Mouse (Mus musculus) kidney, adult 2 months (tissue): ENCODE results near the gene Klrd1. TPM values are rescaled to one million over a fixed set of nuclear protein-coding genes. Genes with fewer than 3 reads are reported as not detected.

ENCODE experiments used
- DNase-seq: peaks from one replicate; pipeline ENCODE4 v3.0.0; 2021
- H3K27ac ChIP-seq: fragments of 200-500 bp; 2 replicates; pipeline ENCODE4 v1.5.1; 2012; ENCODE audit warnings: low read depth, low read length, control low read depth, inconsistent platforms; ENCODE audit not compliant: insufficient read depth
- H3K27me3 ChIP-seq: fragments of 200-500 bp; replicated peaks from 2 replicates; pipeline ENCODE4 v1.6.1; 2012; ENCODE audit warnings: mild to moderate bottlenecking, moderate library complexity, low read length, inconsistent platforms; ENCODE audit not compliant: control insufficient read depth, insufficient read depth
- H3K36me3 ChIP-seq: fragments of 200-500 bp; 2 replicates; pipeline ENCODE4 v1.6.1; 2012; ENCODE audit warnings: mild to moderate bottlenecking, moderate library complexity, low read length, inconsistent platforms; ENCODE audit not compliant: control insufficient read depth, insufficient read depth
- H3K4me1 ChIP-seq: fragments of 200-500 bp; 2 replicates; pipeline ENCODE4 v1.6.1; 2011; ENCODE audit warnings: low read length; ENCODE audit not compliant: control insufficient read depth, insufficient read depth
- H3K4me3 ChIP-seq: fragments of 200-500 bp; 2 replicates; pipeline ENCODE4 v1.5.1; 2011; ENCODE audit warnings: mild to moderate bottlenecking, low read depth, low read length, control low read depth; ENCODE audit not compliant: insufficient read depth
- CTCF ChIP-seq: fragments of 200-500 bp; conservative IDR thresholded peaks from 2 replicates; pipeline ENCODE4 v1.5.1; 2011; ENCODE audit warnings: low read depth, mild to moderate bottlenecking, control low read depth, low read length, moderate library complexity, mixed read lengths; ENCODE audit not compliant: insufficient read depth, insufficient read length
- POLR2A ChIP-seq: fragments of 200-500 bp; IDR thresholded peaks from one replicate; pipeline ENCODE4 v1.6.1; 2011; ENCODE audit warnings: low read depth, low read length, control low read depth
- WGBS: fragments of 180-500 bp; shearing (Covaris S2); methylation state at CpG from one replicate; pipeline ENCODE4 v1.1.7; 2018; 5-methylcytosine and 5-hydroxymethylcytosine counted together
- polyA plus RNA-seq: library from polyadenylated mRNA; depleted of rRNA; stranded (reverse); fragments of >200 nt; gene quantifications from 2 replicates; pipeline ENCODE4 v1.2.3, GENCODE M21; 2012; rRNA removed

Gene Klrd1
- polyA plus RNA-seq: 0.72 TPM in 1 of 2 replicates, not detected in the other

GRCm38 (mm10) chr6:129591508-129591907 lies at the start of gene Klrd1:
TSS of gene Klrd1 (plus strand) at chr6:129591782.
- Histone ChIP-seq H3K4me3 (no peak within 1 kb of the TSS), H3K27me3 (no peaks in the 10 kb centered on the region; the same call in 1 of the 2 replicates), H3K4me1 (no peaks in the 10 kb centered on the region), H3K36me3 (no peaks in the 10 kb centered on the region), H3K27ac (no peak within 1 kb of the TSS)
- 73% methylated on average over 3 of the region's 3 CpGs for WGBS
- no peak for DNase-seq
- no peak for TF ChIP-seq CTCF
- no peak for TF ChIP-seq POLR2A

DNA sequence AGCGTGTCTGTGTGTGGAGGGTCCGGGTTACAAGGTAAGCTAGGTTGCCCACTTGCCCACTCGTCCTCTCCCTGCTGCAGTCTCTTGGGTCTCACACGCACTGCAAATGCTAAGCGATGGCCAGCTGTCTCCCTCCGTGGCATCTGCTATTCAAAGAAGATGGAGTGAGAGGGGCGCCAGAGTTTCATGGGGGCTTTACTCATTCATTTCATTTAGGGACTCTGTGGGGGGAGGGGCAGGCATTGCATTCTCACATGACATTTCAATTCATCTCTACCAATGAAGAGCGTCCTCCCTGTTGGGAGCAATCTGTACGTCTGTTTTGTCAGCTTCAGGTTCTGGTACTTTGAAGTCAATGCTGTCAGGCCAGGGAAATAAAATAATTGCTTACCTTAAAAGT lies 49.7 kb upstream of the Klrd1 start:
- H3K27me3 ChIP-seq: no peaks in the 10 kb centered on the region
- WGBS: 80% methylated on average over 9 of the region's 9 CpGs

DNA sequence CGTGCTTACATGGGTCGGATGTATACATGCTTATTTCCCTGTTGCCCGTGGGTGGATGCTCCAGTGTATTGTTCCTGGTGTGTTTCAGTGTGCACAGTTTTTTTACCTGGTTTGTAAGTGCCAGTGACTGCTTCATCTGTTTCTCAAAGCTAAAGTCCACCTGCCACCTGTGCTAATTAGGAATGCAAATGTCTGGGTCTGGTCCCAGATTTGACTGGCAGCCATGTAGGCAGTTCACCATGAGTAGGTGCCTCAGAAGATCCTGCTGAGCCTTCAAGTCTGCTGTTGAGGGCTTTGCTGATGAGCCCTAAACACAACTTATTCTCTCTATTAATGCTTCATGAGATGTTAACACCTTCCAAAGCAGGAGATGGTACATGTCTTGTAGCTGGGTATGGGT lies 49.0 kb upstream of the Klrd1 start:
- peak; percentile 66 for DNase-seq
- H3K36me3 ChIP-seq: peaks cover 33% of the 10 kb centered on the region
- 79% methylated on average over 3 of the region's 3 CpGs for WGBS
- H3K4me3 ChIP-seq: no peak overlapping the region
- H3K4me1 ChIP-seq: peaks cover 17% of the 10 kb centered on the region; the same call in 1 of the 2 replicates
- no peak for TF ChIP-seq POLR2A
- no peak for TF ChIP-seq CTCF
- no peaks in the 10 kb centered on the region for H3K27me3 ChIP-seq
- peak overlapping the region; percentile 63 for H3K27ac ChIP-seq

More for the DNA sequence above, 49.7 kb upstream of the Klrd1 start:
- no peak overlapping the region for H3K27ac ChIP-seq
- DNase-seq: no peak
- H3K36me3 ChIP-seq: peaks cover 37% of the 10 kb centered on the region
- no peak for TF ChIP-seq POLR2A
- H3K4me1 ChIP-seq: peaks cover 20% of the 10 kb centered on the region; the same call in 1 of the 2 replicates
- H3K4me3 ChIP-seq: no peak overlapping the region

DNA sequence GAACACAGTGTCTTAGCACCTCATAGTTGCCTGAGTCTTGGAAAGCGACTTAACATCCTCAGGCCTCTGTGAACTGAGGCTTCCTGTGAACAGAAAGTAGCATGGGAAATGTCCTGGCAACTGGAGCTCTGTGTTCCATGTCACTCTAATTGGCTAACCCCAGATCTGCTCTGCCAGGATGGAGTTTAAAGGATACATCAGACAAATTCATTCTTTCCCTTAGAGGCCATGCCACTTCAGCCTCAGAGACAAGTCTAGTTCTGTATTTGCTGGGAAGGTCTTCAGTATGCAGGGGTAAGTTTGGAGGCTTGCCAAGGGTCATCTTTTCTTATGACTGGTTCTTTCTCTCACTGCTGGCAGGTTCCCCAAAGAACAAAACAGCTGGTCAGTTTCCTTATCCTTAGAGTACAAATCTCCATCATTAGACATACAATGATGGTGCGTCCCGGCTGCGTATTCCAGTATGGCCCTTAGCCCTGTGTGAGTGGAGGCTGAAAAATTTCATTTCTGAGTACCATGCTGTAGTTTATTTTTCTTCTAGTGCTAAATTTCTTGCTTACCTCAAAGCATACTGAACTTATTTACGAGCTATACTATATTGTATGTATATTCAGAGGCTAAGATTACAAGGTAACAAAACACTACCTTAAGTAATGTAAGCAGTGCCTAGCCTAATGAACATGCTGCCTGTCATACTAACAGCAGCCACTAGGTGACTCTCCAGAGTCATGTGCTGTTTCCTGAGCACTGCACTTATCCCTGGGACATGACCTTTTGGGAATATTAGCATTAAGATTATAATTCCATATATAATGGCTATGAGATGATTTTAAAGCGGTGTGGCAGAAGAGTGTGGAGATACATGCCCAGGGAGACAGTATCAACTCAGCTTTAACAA lies 47.6 kb upstream of the Klrd1 start:
- peak; percentile 86 for DNase-seq
- peaks cover 24% of the 10 kb centered on the region for H3K36me3 ChIP-seq
- 56% methylated on average over 6 of the region's 6 CpGs for WGBS

GRCm38 (mm10) chr6:129547277-129547676 lies 44.3 kb upstream of the Klrd1 start:
- WGBS: 89% methylated on average over 2 of the region's 2 CpGs
- DNase-seq: no peak
- Histone ChIP-seq H3K27ac (no peak overlapping the region), H3K4me3 (no peak overlapping the region), H3K4me1 (peaks cover 17% of the 10 kb centered on the region), H3K27me3 (no peaks in the 10 kb centered on the region), H3K36me3 (peaks cover 2% of the 10 kb centered on the region)
- no peak for TF ChIP-seq POLR2A
- TF ChIP-seq CTCF: no peak

More for the DNA sequence above, 47.6 kb upstream of the Klrd1 start:
- TF ChIP-seq CTCF: peak; percentile 82
- no peak for TF ChIP-seq POLR2A
- Histone ChIP-seq H3K27ac (peak overlapping the region; percentile 29), H3K4me3 (no peak overlapping the region), H3K27me3 (no peaks in the 10 kb centered on the region), H3K4me1 (peaks cover 17% of the 10 kb centered on the region)

GRCm38 (mm10) chr6:129548009-129548408 lies 43.6 kb upstream of the Klrd1 start:
- Histone ChIP-seq H3K27me3 (no peaks in the 10 kb centered on the region), H3K36me3 (no peaks in the 10 kb centered on the region), H3K4me1 (peaks cover 11% of the 10 kb centered on the region), H3K4me3 (no peak overlapping the region), H3K27ac (no peak overlapping the region)
- DNase-seq: no peak
- TF ChIP-seq CTCF: no peak
- 29% methylated on average over 3 of the region's 3 CpGs for WGBS

DNA sequence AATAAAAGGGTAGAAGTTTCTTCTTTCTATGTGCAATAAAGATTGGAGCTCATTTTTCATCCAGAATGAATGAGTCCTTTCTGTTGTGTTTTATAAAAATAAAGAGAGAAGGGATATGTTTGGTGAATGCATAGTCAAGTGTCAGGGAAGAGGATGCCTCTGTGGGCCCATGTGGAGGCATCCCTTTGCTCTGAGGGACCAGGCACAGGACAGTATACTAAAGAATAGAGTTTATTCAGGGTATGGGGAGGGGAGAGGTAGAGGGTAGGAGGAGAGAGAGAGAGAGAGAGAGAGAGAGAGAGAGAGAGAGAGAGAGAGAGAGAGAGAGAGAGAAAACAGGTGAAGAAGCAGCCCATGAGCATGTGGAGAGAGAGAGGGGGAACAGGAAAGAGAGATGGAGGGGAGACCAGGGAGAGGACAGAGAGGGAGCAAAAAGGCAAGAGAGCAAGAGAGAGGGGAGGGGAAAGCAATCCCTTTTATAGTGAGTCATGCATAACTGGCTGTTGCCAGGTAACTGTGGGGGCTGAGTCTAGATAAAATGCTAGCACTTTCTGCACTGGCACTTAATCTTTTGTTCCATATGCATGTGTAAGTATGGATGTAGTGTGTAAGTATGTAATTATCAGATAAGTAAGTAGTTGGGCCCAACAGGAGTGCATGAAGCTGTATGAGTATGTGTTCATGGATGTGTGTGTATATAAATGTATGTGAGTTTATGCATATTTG lies 34.1 kb upstream of the Klrd1 start:
- Histone ChIP-seq H3K4me3 (no peak overlapping the region), H3K27ac (no peak overlapping the region), H3K4me1 (no peaks in the 10 kb centered on the region), H3K27me3 (no peaks in the 10 kb centered on the region), H3K36me3 (no peaks in the 10 kb centered on the region)
- no peak for TF ChIP-seq POLR2A
- no peak for TF ChIP-seq CTCF
- no peak for DNase-seq
